Mouse (Mus musculus) liver, postnatal 0 days (tissue): ENCODE data around the gene Olfr1328. TPM values are rescaled to one million over a fixed set of nuclear protein-coding genes. Genes with fewer than 3 reads are reported as not detected.

ENCODE experiments used
- ATAC-seq: fragments of 200-750 bp; cut with Nextera tagmentation; 2 replicates; pipeline ENCODE4 v1.8.0; 2017; ENCODE audit warnings: mild to moderate bottlenecking, moderate library complexity
- DNase-seq: peaks from one replicate; pipeline ENCODE4 v3.0.0-alpha.2; 2016
- H3K27ac ChIP-seq: fragments of 300-500 bp; sonication (generic); 2 replicates; pipeline ENCODE4 v1.5.1; 2014; ENCODE audit warnings: antibody characterized with exemption, moderate library complexity, mild to moderate bottlenecking, low read depth
- H3K27me3 ChIP-seq: fragments of 300-500 bp; sonication (generic); 2 replicates; pipeline ENCODE4 v1.6.1; 2014; ENCODE audit warnings: low read length, control low read depth, mixed read lengths; ENCODE audit not compliant: insufficient read depth
- H3K36me3 ChIP-seq: fragments of 300-500 bp; sonication (generic); replicated peaks from 2 replicates; pipeline ENCODE4 v1.6.1; 2014; ENCODE audit warnings: mild to moderate bottlenecking, control low read depth, low read length, moderate library complexity, mixed read lengths; ENCODE audit not compliant: insufficient read depth
- H3K4me1 ChIP-seq: fragments of 300-500 bp; sonication (generic); 2 replicates; pipeline ENCODE4 v1.6.1; 2014; ENCODE audit warnings: antibody characterized with exemption, mild to moderate bottlenecking, control low read depth; ENCODE audit not compliant: insufficient read depth
- H3K4me2 ChIP-seq: fragments of 300-500 bp; sonication (generic); 2 replicates; pipeline ENCODE4 v1.6.1; 2014; ENCODE audit warnings: low read depth, mild to moderate bottlenecking, low read length, moderate library complexity, mixed read lengths
- H3K4me3 ChIP-seq: fragments of 300-500 bp; sonication (generic); 2 replicates; pipeline ENCODE4 v1.5.1; 2014; ENCODE audit warnings: low read depth, low read length
- H3K9ac ChIP-seq: fragments of 300-500 bp; sonication (generic); replicated peaks from 2 replicates; pipeline ENCODE4 v1.6.1; 2014; ENCODE audit warnings: mild to moderate bottlenecking, moderate library complexity
- H3K9me3 ChIP-seq: fragments of 300-500 bp; sonication (generic); 2 replicates; pipeline ENCODE4 v1.6.1; 2016; ENCODE audit warnings: mild to moderate bottlenecking, control low read depth, low read length, mixed read lengths
- CTCF ChIP-seq: sonication (generic); IDR thresholded peaks from 2 replicates; pipeline ENCODE4 v1.5.1; 2016; ENCODE audit warnings: antibody characterized with exemption, low read depth
- EP300 ChIP-seq: IDR thresholded peaks from 2 replicates; pipeline ENCODE4 v1.6.1; 2016; ENCODE audit warnings: antibody characterized with exemption, low read depth, mild to moderate bottlenecking
- WGBS: fragments of 180-500 bp; shearing (Covaris S2); extraction: QIAGEN DNeasy Blood & Tissue Kit; methylation state at CpG from one replicate; pipeline ENCODE4 v1.1.7; 2014; ENCODE audit not compliant: insufficient replicate concordance; 5-methylcytosine and 5-hydroxymethylcytosine counted together
- polyA plus RNA-seq: library from polyadenylated mRNA; unstranded; fragments of >200 nt; fragmentation: Nextera tagmentation; extraction: Ambion mirVana; gene quantifications from 2 replicates; pipeline ENCODE4 v1.2.1, GENCODE M21; 2015

Gene Olfr1328
- polyA plus RNA-seq, 1 experiment from 2014 or later: not detected

- Histone ChIP-seq H3K9me3 (no peaks in the 10 kb centered on the region), H3K4me1 (no peaks in the 10 kb centered on the region), H3K4me2 (no peak overlapping the region), H3K9ac (no peak overlapping the region), H3K36me3 (no peaks in the 10 kb centered on the region), H3K4me3 (no peak overlapping the region), H3K27ac (no peak overlapping the region), H3K27me3 (no peaks in the 10 kb centered on the region)
- TF ChIP-seq CTCF (no peak), EP300 (no peak)
- WGBS: 61% methylated on average over 2 of the region's 2 CpGs
- ATAC-seq (no peak), DNase-seq (no peak)
Observed at GRCm38 (mm10) chr4:118901981-118902380, 36.4 kb downstream of the Olfr1328 start.

GRCm38 (mm10) chr4:118888297-118888696 is 50.1 kb downstream of the Olfr1328 start, which contains the start of gene Olfr1330:
Gene Olfr1330 (plus strand): TSS chr4:118888597.
- no peak for TF ChIP-seq EP300
- TF ChIP-seq CTCF: no peak
- Histone ChIP-seq H3K4me3 (no peak within 1 kb of the TSS), H3K27ac (no peak within 1 kb of the TSS), H3K36me3 (no peaks in the 10 kb centered on the region), H3K4me1 (no peaks in the 10 kb centered on the region), H3K9me3 (no peaks in the 10 kb centered on the region), H3K27me3 (no peaks in the 10 kb centered on the region), H3K4me2 (no peak within 1 kb of the TSS), H3K9ac (no peak within 1 kb of the TSS)
- ATAC-seq (no peak), DNase-seq (no peak)
- 83% methylated on average over 1 of the region's 1 CpGs for WGBS

Other genes with a start within 250 kb of the Olfr1328 start
- gene Olfr1342, start 245.9 kb downstream of the Olfr1328 start, polyA plus RNA-seq: not detected in 2 replicates
- gene Olfr1341, start 235.1 kb downstream of the Olfr1328 start, polyA plus RNA-seq: not detected in 2 replicates
- not detected in 2 replicates for gene Olfr1340, start 218.5 kb downstream of the Olfr1328 start, polyA plus RNA-seq
- gene Olfr1339, start 206.4 kb downstream of the Olfr1328 start, polyA plus RNA-seq: not detected in 2 replicates
- not detected in 2 replicates for gene Olfr1338, start 179.9 kb downstream of the Olfr1328 start, polyA plus RNA-seq
- not detected in 2 replicates for gene Olfr1337, start 156.0 kb downstream of the Olfr1328 start, polyA plus RNA-seq
- gene Olfr1335, start 128.7 kb downstream of the Olfr1328 start, polyA plus RNA-seq: not detected in 2 replicates
- not detected in 2 replicates for gene Olfr1333, start 102.3 kb downstream of the Olfr1328 start, polyA plus RNA-seq
- not detected in 2 replicates for gene Olfr1331, start 74.0 kb downstream of the Olfr1328 start, polyA plus RNA-seq
- not detected in 2 replicates for gene Olfr1330, start 50.0 kb downstream of the Olfr1328 start, polyA plus RNA-seq
- gene Olfr1329, start 21.1 kb downstream of the Olfr1328 start, polyA plus RNA-seq: not detected in 2 replicates
- gene Lao1, start 23.0 kb upstream of the Olfr1328 start, polyA plus RNA-seq: not detected in 2 replicates
- gene Slc2a1, start 170.1 kb upstream of the Olfr1328 start, polyA plus RNA-seq: 25.4 and 29.6 TPM in 2 replicates
- gene Zfp691, start 235.6 kb upstream of the Olfr1328 start, polyA plus RNA-seq: 1.8 and 2.1 TPM in 2 replicates